Mouse (Mus musculus) midbrain, embryonic 13.5 days (tissue): Measurements from ENCODE around the gene Slc5a3. TPM values are rescaled to one million over a fixed set of nuclear protein-coding genes. Genes with fewer than 3 reads are reported as not detected.

ENCODE experiments used
- ATAC-seq: fragments of 200-750 bp; cut with Nextera tagmentation; 2 replicates; pipeline ENCODE4 v1.8.0; 2017; ENCODE audit warnings: mild to moderate bottlenecking, moderate TSS enrichment, moderate library complexity
- H3K27ac ChIP-seq: fragments of 300-500 bp; sonication (generic); 2 replicates; pipeline ENCODE4 v1.5.1; 2015; ENCODE audit warnings: inconsistent platforms, mild to moderate bottlenecking, moderate library complexity
- H3K27me3 ChIP-seq: fragments of 300-500 bp; sonication (generic); 2 replicates; pipeline ENCODE4 v1.6.1; 2015; ENCODE audit warnings: mild to moderate bottlenecking, inconsistent platforms
- H3K36me3 ChIP-seq: fragments of 300-500 bp; sonication (generic); 2 replicates; pipeline ENCODE4 v1.6.1; 2015; ENCODE audit warnings: mild to moderate bottlenecking, inconsistent platforms
- H3K4me1 ChIP-seq: fragments of 300-500 bp; sonication (generic); replicated peaks from 2 replicates; pipeline ENCODE4 v1.6.1; 2015; ENCODE audit warnings: inconsistent platforms
- H3K4me2 ChIP-seq: fragments of 300-500 bp; sonication (generic); replicated peaks from 2 replicates; pipeline ENCODE4 v1.6.1; 2015; ENCODE audit warnings: moderate library complexity, mild to moderate bottlenecking, inconsistent platforms
- H3K4me3 ChIP-seq: fragments of 300-500 bp; sonication (generic); replicated peaks from 2 replicates; pipeline ENCODE4 v1.5.1; 2015; ENCODE audit warnings: mild to moderate bottlenecking, inconsistent platforms
- H3K9ac ChIP-seq: fragments of 300-500 bp; sonication (generic); replicated peaks from 2 replicates; pipeline ENCODE4 v1.6.1; 2015; ENCODE audit warnings: mild to moderate bottlenecking, inconsistent platforms
- H3K9me3 ChIP-seq: fragments of 300-500 bp; sonication (generic); 2 replicates; pipeline ENCODE4 v1.6.1; 2016; ENCODE audit warnings: mild to moderate bottlenecking, inconsistent platforms
- WGBS: fragments of 180-500 bp; shearing (Covaris S2); methylation state at CpG from one replicate; pipeline ENCODE4 v1.1.7; 2015; 5-methylcytosine and 5-hydroxymethylcytosine counted together
- polyA plus RNA-seq: library from polyadenylated mRNA; unstranded; fragments of >200 nt; fragmentation: Nextera tagmentation; extraction: Ambion mirVana; gene quantifications from 2 replicates; pipeline ENCODE4 v1.2.1, GENCODE M21; 2015

Gene Slc5a3
- polyA plus RNA-seq, 1 experiment from 2014 or later = 16.8 TPM

- WGBS = 78% methylated on average over 3 of the region's 3 CpGs
- H3K4me1 ChIP-seq = peaks cover 29% of the 10 kb centered on the region
- ATAC-seq = no peak
- H3K9me3 ChIP-seq = no peaks in the 10 kb centered on the region
- peaks cover 13% of the 10 kb centered on the region; the same call in 1 of the 2 replicates for H3K36me3 ChIP-seq
- H3K4me3 ChIP-seq = no peak overlapping the region
- no peak overlapping the region for H3K4me2 ChIP-seq
- H3K9ac ChIP-seq = no peak overlapping the region
- no peaks in the 10 kb centered on the region for H3K27me3 ChIP-seq
- no peak overlapping the region for H3K27ac ChIP-seq
Observed at GRCm38 (mm10) chr16:92105631-92106030, 47.5 kb downstream of the Slc5a3 start.

GRCm38 (mm10) chr16:92107346-92107745 lies 49.2 kb downstream of the Slc5a3 start:
- H3K4me3 ChIP-seq = no peak overlapping the region
- H3K27ac ChIP-seq = no peak overlapping the region
- no peaks in the 10 kb centered on the region for H3K27me3 ChIP-seq
- H3K36me3 ChIP-seq = peaks cover 4% of the 10 kb centered on the region
- no peaks in the 10 kb centered on the region for H3K9me3 ChIP-seq
- H3K9ac ChIP-seq = no peak overlapping the region
- peaks cover 28% of the 10 kb centered on the region for H3K4me1 ChIP-seq
- no peak overlapping the region for H3K4me2 ChIP-seq
- ATAC-seq = no peak
- whole genome bisulfite sequencing = 94% methylated on average over 5 of the region's 5 CpGs

- H3K9ac ChIP-seq = no peak overlapping the region
- 64% methylated on average over 5 of the region's 5 CpGs for WGBS
- peak overlapping the region; percentile 71 for H3K27ac ChIP-seq
Observed at GRCm38 (mm10) chr16:92114706-92115241, 56.7 kb downstream of the Slc5a3 start.

GRCm38 (mm10) chr16:92115611-92116421 lies 57.7 kb downstream of the Slc5a3 start:
- Histone ChIP-seq H3K27ac (peak overlapping the region; percentile 71), H3K4me3 (no peak overlapping the region), H3K4me2 (peak overlapping the region; percentile 41), H3K27me3 (no peaks in the 10 kb centered on the region), H3K36me3 (peaks cover 12% of the 10 kb centered on the region), H3K9me3 (no peaks in the 10 kb centered on the region), H3K4me1 (peaks cover 42% of the 10 kb centered on the region), H3K9ac (0 out of 2 replicates have a peak overlapping the region, but pooled peaks have one; percentile 28)
- ATAC-seq = peak; percentile 68
- WGBS = 20% methylated on average over 19 of the region's 20 CpGs

More at GRCm38 (mm10) chr16:92114706-92115241, 56.7 kb downstream of the Slc5a3 start:
- no peaks in the 10 kb centered on the region for H3K27me3 ChIP-seq
- no peak overlapping the region for H3K4me2 ChIP-seq
- H3K36me3 ChIP-seq = peaks cover 12% of the 10 kb centered on the region
- H3K4me3 ChIP-seq = no peak overlapping the region
- ATAC-seq = no peak
- peaks cover 46% of the 10 kb centered on the region for H3K4me1 ChIP-seq
- H3K9me3 ChIP-seq = no peaks in the 10 kb centered on the region

GRCm38 (mm10) chr16:92117337-92118209 lies 59.5 kb downstream of the Slc5a3 start:
- ATAC-seq = no peak
- WGBS = 51% methylated on average over 9 of the region's 9 CpGs
- H3K27ac ChIP-seq = peak overlapping the region; percentile 30; the same call in 1 of the 2 replicates

GRCm38 (mm10) chr16:92119013-92119515 lies 60.9 kb downstream of the Slc5a3 start:
- WGBS = 67% methylated on average over 13 of the region's 13 CpGs
- Histone ChIP-seq H3K27me3 (no peaks in the 10 kb centered on the region), H3K4me3 (no peak overlapping the region), H3K4me2 (no peak overlapping the region), H3K9ac (no peak overlapping the region), H3K9me3 (no peaks in the 10 kb centered on the region), H3K4me1 (peaks cover 44% of the 10 kb centered on the region), H3K36me3 (0 out of 2 replicates have a peak, but pooled peaks cover under 1% of the 10 kb centered on the region), H3K27ac (no peak overlapping the region)
- ATAC-seq = no peak

More at GRCm38 (mm10) chr16:92117337-92118209, 59.5 kb downstream of the Slc5a3 start:
- peaks cover 5% of the 10 kb centered on the region for H3K36me3 ChIP-seq
- no peak overlapping the region for H3K4me3 ChIP-seq
- H3K9ac ChIP-seq = no peak overlapping the region
- no peak overlapping the region for H3K4me2 ChIP-seq
- no peaks in the 10 kb centered on the region for H3K27me3 ChIP-seq
- H3K4me1 ChIP-seq = peaks cover 46% of the 10 kb centered on the region
- H3K9me3 ChIP-seq = no peaks in the 10 kb centered on the region

GRCm38 (mm10) chr16:92120899-92121531 lies 62.9 kb downstream of the Slc5a3 start:
- H3K9ac ChIP-seq = no peak overlapping the region
- H3K4me1 ChIP-seq = peaks cover 25% of the 10 kb centered on the region
- no peak for ATAC-seq
- no peaks in the 10 kb centered on the region for H3K27me3 ChIP-seq
- no peaks in the 10 kb centered on the region for H3K9me3 ChIP-seq
- peaks cover 8% of the 10 kb centered on the region for H3K36me3 ChIP-seq
- no peak overlapping the region for H3K27ac ChIP-seq
- no peak overlapping the region for H3K4me3 ChIP-seq
- H3K4me2 ChIP-seq = no peak overlapping the region
- WGBS = 70% methylated on average over 17 of the region's 17 CpGs

- Histone ChIP-seq H3K27ac (no peak overlapping the region), H3K4me1 (no peaks in the 10 kb centered on the region), H3K36me3 (peaks cover 8% of the 10 kb centered on the region), H3K9ac (no peak overlapping the region), H3K4me3 (no peak overlapping the region), H3K9me3 (no peaks in the 10 kb centered on the region), H3K4me2 (no peak overlapping the region), H3K27me3 (no peaks in the 10 kb centered on the region)
- WGBS = 70% methylated on average over 4 of the region's 4 CpGs
- no peak for ATAC-seq
Observed at GRCm38 (mm10) chr16:92127226-92127625, 69.1 kb downstream of the Slc5a3 start.

- ATAC-seq = no peak
- H3K4me3 ChIP-seq = no peak overlapping the region
- no peaks in the 10 kb centered on the region for H3K9me3 ChIP-seq
- no peak overlapping the region for H3K9ac ChIP-seq
- no peak overlapping the region for H3K27ac ChIP-seq
- no peaks in the 10 kb centered on the region for H3K4me1 ChIP-seq
- H3K27me3 ChIP-seq = no peaks in the 10 kb centered on the region
- H3K4me2 ChIP-seq = no peak overlapping the region
- 89% methylated on average over 5 of the region's 5 CpGs for WGBS
- H3K36me3 ChIP-seq = peaks cover 8% of the 10 kb centered on the region
Observed at GRCm38 (mm10) chr16:92127666-92128065, 69.5 kb downstream of the Slc5a3 start.

GRCm38 (mm10) chr16:92129843-92130242 lies 71.7 kb downstream of the Slc5a3 start:
- Histone ChIP-seq H3K4me2 (no peak overlapping the region), H3K9me3 (no peaks in the 10 kb centered on the region), H3K4me1 (peaks cover 3% of the 10 kb centered on the region; the same call in 1 of the 2 replicates), H3K4me3 (no peak overlapping the region), H3K27me3 (no peaks in the 10 kb centered on the region), H3K36me3 (peaks cover under 1% of the 10 kb centered on the region), H3K27ac (no peak overlapping the region), H3K9ac (no peak overlapping the region)
- no peak for ATAC-seq
- WGBS = 97% methylated on average over 8 of the region's 8 CpGs

GRCm38 (mm10) chr16:92132511-92132910 lies 74.4 kb downstream of the Slc5a3 start:
- 88% methylated on average over 4 of the region's 4 CpGs for WGBS
- ATAC-seq = no peak

More at GRCm38 (mm10) chr16:92132511-92132910, 74.4 kb downstream of the Slc5a3 start:
- Histone ChIP-seq H3K27ac (no peak overlapping the region), H3K9me3 (no peaks in the 10 kb centered on the region), H3K4me3 (no peak overlapping the region), H3K27me3 (no peaks in the 10 kb centered on the region), H3K36me3 (no peaks in the 10 kb centered on the region), H3K4me1 (peaks cover 3% of the 10 kb centered on the region; the same call in 1 of the 2 replicates), H3K4me2 (no peak overlapping the region), H3K9ac (no peak overlapping the region)
